Mouse (Mus musculus) limb, embryonic 12.5 days (tissue): ENCODE data around the gene Fancc. TPM values are rescaled to one million over a fixed set of nuclear protein-coding genes. Genes with fewer than 3 reads are reported as not detected.
"Not testable (repeated sequence)": the region's sequence is repeated elsewhere in the genome, so short reads cannot be mapped to it uniquely, and the experiment has no call there.

Experiments
- ATAC-seq: fragments of 200-750 bp; cut with Nextera tagmentation; 2 replicates; pipeline ENCODE4 v1.8.0; 2017; ENCODE audit warnings: low read depth, moderate TSS enrichment; ENCODE audit not compliant: insufficient number of reproducible peaks, insufficient read depth, low FRiP score, low TSS enrichment
- H3K27ac ChIP-seq: fragments of 300-500 bp; sonication (generic); 2 replicates; pipeline ENCODE4 v1.5.1; 2016; ENCODE audit warnings: mild to moderate bottlenecking, moderate library complexity
- H3K27me3 ChIP-seq: fragments of 300-500 bp; sonication (generic); 2 replicates; pipeline ENCODE4 v1.6.1; 2016; ENCODE audit warnings: mild to moderate bottlenecking, moderate library complexity
- H3K36me3 ChIP-seq: fragments of 300-500 bp; sonication (generic); 2 replicates; pipeline ENCODE4 v1.6.1; 2016; ENCODE audit warnings: mild to moderate bottlenecking, moderate library complexity
- H3K4me1 ChIP-seq: fragments of 300-500 bp; sonication (generic); replicated peaks from 2 replicates; pipeline ENCODE4 v1.6.1; 2016
- H3K4me2 ChIP-seq: fragments of 300-500 bp; sonication (generic); 2 replicates; pipeline ENCODE4 v1.6.1; 2016; ENCODE audit warnings: mild to moderate bottlenecking, moderate library complexity
- H3K4me3 ChIP-seq: fragments of 300-500 bp; sonication (generic); replicated peaks from 2 replicates; pipeline ENCODE4 v1.5.1; 2016; ENCODE audit warnings: mild to moderate bottlenecking
- H3K9ac ChIP-seq: fragments of 300-500 bp; sonication (generic); replicated peaks from 2 replicates; pipeline ENCODE4 v1.6.1; 2016; ENCODE audit warnings: mild to moderate bottlenecking, moderate library complexity
- H3K9me3 ChIP-seq: fragments of 300-500 bp; sonication (generic); 2 replicates; pipeline ENCODE4 v1.6.1; 2016; ENCODE audit warnings: mild to moderate bottlenecking, moderate library complexity
- WGBS: fragments of 180-500 bp; shearing (Covaris S2); methylation state at CpG from one replicate; pipeline ENCODE4 v1.1.7; 2016; 5-methylcytosine and 5-hydroxymethylcytosine counted together
- polyA plus RNA-seq: library from polyadenylated mRNA; unstranded; fragments of >200 nt; fragmentation: Nextera tagmentation; extraction: Ambion mirVana; gene quantifications from 2 replicates; pipeline ENCODE4 v1.2.1, GENCODE M21; 2016

Gene Fancc
- polyA plus RNA-seq, 1 experiment from 2014 or later: 28.5 TPM

- ATAC-seq: no peak
- Histone ChIP-seq H3K27me3 (no peaks in the 10 kb centered on the region), H3K4me2 (no peak overlapping the region), H3K4me3 (no peak overlapping the region), H3K9me3 (no peaks in the 10 kb centered on the region), H3K9ac (no peak overlapping the region), H3K4me1 (peaks cover 73% of the 10 kb centered on the region), H3K27ac (no peak overlapping the region), H3K36me3 (no peaks in the 10 kb centered on the region; the same call in 1 of the 2 replicates)
- WGBS: 87% methylated on average over 2 of the region's 2 CpGs
Observed at GRCm38 (mm10) chr13:63326015-63326414, 171.1 kb downstream of the Fancc start.

DNA sequence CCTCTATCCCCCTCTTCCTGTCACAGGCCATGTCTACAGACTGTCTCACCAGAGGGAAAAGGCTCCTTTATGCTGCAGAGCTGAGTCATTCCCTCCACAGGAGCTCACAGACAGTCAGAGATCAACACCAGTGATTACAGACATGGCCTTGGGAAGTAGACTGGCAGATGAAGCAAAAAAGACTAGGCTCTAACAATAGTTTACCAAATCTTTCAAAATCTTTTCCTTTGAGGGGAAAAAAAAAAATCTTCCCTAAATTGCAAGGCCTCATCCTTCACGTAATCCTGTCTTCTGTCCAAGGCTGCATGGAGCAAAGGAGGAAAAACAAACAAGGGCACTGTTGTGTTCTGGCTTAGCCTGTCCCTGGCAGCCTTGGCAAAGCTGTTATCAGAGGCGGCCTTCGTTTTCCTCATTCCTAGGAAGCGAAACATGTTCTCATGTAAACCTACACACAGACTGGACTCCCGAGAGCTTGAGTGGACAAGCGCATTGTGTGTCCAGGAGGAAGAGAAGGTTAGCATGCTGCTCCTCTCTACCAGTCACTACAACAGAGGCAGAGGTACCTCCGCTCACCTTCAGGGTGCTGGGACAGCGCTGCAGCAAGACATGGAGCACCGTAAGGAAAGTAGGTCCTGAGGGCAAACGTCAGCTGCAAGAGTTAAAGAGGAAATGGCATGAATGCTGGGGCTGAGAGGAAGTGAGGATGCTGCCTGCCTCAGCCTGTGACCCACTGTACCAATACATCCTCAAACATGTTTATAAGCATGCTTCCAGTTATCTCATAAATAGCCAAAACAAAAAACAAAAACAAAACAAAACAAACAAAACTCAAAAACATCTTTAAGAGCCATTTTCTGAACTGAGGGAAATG, 171.9 kb downstream of the Fancc start:
- WGBS: 74% methylated on average over 10 of the region's 10 CpGs
- H3K4me1 ChIP-seq: peaks cover 65% of the 10 kb centered on the region
- no peak overlapping the region for H3K9ac ChIP-seq
- H3K4me2 ChIP-seq: no peak overlapping the region
- H3K27ac ChIP-seq: peak overlapping the region; percentile 87
- no peak for ATAC-seq
- peaks cover 6% of the 10 kb centered on the region; the same call in 1 of the 2 replicates for H3K36me3 ChIP-seq
- H3K4me3 ChIP-seq: no peak overlapping the region
- no peaks in the 10 kb centered on the region for H3K27me3 ChIP-seq
- no peaks in the 10 kb centered on the region for H3K9me3 ChIP-seq

- Histone ChIP-seq H3K9ac (no peak overlapping the region), H3K27ac (peak overlapping the region; percentile 87), H3K4me2 (no peak overlapping the region), H3K9me3 (no peaks in the 10 kb centered on the region), H3K27me3 (no peaks in the 10 kb centered on the region), H3K36me3 (peaks cover 6% of the 10 kb centered on the region; the same call in 1 of the 2 replicates), H3K4me3 (no peak overlapping the region), H3K4me1 (peaks cover 56% of the 10 kb centered on the region)
- 65% methylated on average over 3 of the region's 3 CpGs for WGBS
- ATAC-seq: no peak
Observed at GRCm38 (mm10) chr13:63324311-63324710, 172.8 kb downstream of the Fancc start.

- H3K36me3 ChIP-seq: peaks cover 6% of the 10 kb centered on the region; the same call in 1 of the 2 replicates
- no peak for ATAC-seq
Observed at GRCm38 (mm10) chr13:63323286-63324075, 173.6 kb downstream of the Fancc start.

GRCm38 (mm10) chr13:63322756-63323155, 174.3 kb downstream of the Fancc start:
- 90% methylated on average over 6 of the region's 6 CpGs for WGBS
- ATAC-seq: no peak
- peaks cover 53% of the 10 kb centered on the region for H3K4me1 ChIP-seq
- no peaks in the 10 kb centered on the region for H3K9me3 ChIP-seq
- no peak overlapping the region for H3K9ac ChIP-seq
- H3K36me3 ChIP-seq: peaks cover 6% of the 10 kb centered on the region; the same call in 1 of the 2 replicates
- H3K27ac ChIP-seq: peak overlapping the region; percentile 87
- no peaks in the 10 kb centered on the region for H3K27me3 ChIP-seq
- H3K4me2 ChIP-seq: no peak overlapping the region
- no peak overlapping the region for H3K4me3 ChIP-seq

More at GRCm38 (mm10) chr13:63323286-63324075, 173.6 kb downstream of the Fancc start:
- Histone ChIP-seq H3K27me3 (no peaks in the 10 kb centered on the region), H3K4me2 (no peak overlapping the region), H3K4me3 (no peak overlapping the region), H3K9ac (no peak overlapping the region), H3K4me1 (peaks cover 52% of the 10 kb centered on the region), H3K27ac (peak overlapping the region; percentile 87), H3K9me3 (no peaks in the 10 kb centered on the region)
- WGBS: 75% methylated on average over 9 of the region's 9 CpGs

DNA sequence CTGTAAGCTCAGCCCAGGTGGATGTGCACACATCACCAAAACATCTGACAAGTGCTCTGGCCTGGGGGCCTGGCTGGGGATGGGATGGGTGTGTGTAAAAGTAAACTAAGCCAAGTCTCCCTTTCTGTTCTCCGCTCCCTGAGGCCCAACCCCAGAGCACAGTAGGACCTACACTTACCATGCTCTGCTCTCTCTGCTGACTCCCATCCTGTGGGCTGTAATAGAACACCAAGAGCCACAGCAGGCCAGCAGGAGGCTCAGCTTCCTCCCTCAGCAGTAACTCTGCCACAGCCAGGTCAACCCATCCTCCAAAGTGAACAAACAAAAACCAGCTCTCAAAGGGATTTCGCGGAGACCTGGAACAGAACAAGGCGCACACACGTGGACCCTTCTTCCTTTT, 175.4 kb downstream of the Fancc start:
- no peak for ATAC-seq
- Histone ChIP-seq H3K4me1 (peaks cover 59% of the 10 kb centered on the region), H3K9ac (no peak overlapping the region), H3K36me3 (peaks cover 12% of the 10 kb centered on the region), H3K4me3 (no peak overlapping the region), H3K27ac (peak overlapping the region; percentile 41; the same call in 1 of the 2 replicates), H3K27me3 (no peaks in the 10 kb centered on the region), H3K9me3 (no peaks in the 10 kb centered on the region), H3K4me2 (no peak overlapping the region)
- WGBS: 72% methylated on average over 5 of the region's 5 CpGs

DNA sequence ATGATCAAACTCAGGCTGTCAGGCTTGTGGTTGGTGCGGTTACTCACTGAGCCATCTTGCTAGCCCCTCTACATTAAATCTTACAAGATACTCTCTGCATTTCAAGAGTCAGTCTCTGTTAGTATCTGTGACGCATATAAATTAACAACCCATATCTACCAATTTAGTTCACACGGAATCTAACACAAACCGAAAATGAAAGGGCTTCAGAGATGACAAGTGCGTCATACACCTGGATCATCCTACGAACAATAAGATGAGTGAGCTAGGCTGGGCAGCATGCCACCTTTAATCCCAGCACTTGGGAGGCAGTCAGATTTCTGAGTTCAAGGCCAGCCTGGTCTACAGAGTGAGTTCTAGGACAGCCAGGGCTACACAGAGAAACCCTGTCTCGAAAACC, 177.3 kb downstream of the Fancc start:
- no peak overlapping the region for H3K27ac ChIP-seq
- H3K4me3 ChIP-seq: no peak overlapping the region
- H3K9ac ChIP-seq: no peak overlapping the region
- no peak overlapping the region for H3K4me2 ChIP-seq
- no peak for ATAC-seq
- H3K9me3 ChIP-seq: no peaks in the 10 kb centered on the region
- 96% methylated on average over 7 of the region's 7 CpGs for WGBS
- peaks cover 20% of the 10 kb centered on the region for H3K36me3 ChIP-seq
- H3K27me3 ChIP-seq: no peaks in the 10 kb centered on the region
- H3K4me1 ChIP-seq: peaks cover 50% of the 10 kb centered on the region

- Histone ChIP-seq H3K9me3 (no peaks in the 10 kb centered on the region), H3K27ac (peak overlapping the region; percentile 75), H3K9ac (no peak overlapping the region), H3K4me1 (peaks cover 41% of the 10 kb centered on the region), H3K36me3 (peaks cover 26% of the 10 kb centered on the region), H3K4me2 (no peak overlapping the region), H3K4me3 (no peak overlapping the region), H3K27me3 (no peaks in the 10 kb centered on the region)
- ATAC-seq: no peak
- 47% methylated on average over 7 of the region's 7 CpGs for WGBS
Observed at GRCm38 (mm10) chr13:63317681-63318104, 179.4 kb downstream of the Fancc start.

GRCm38 (mm10) chr13:63316407-63316806, 180.7 kb downstream of the Fancc start:
- no peaks in the 10 kb centered on the region for H3K27me3 ChIP-seq
- 89% methylated on average over 5 of the region's 5 CpGs for WGBS
- H3K4me3 ChIP-seq: no peak overlapping the region
- H3K9ac ChIP-seq: no peak overlapping the region
- H3K36me3 ChIP-seq: peaks cover 38% of the 10 kb centered on the region
- ATAC-seq: no peak
- H3K4me2 ChIP-seq: no peak overlapping the region
- H3K27ac ChIP-seq: no peak overlapping the region
- H3K9me3 ChIP-seq: no peaks in the 10 kb centered on the region
- H3K4me1 ChIP-seq: peaks cover 29% of the 10 kb centered on the region

GRCm38 (mm10) chr13:63315777-63316176, 181.3 kb downstream of the Fancc start:
- no peaks in the 10 kb centered on the region for H3K9me3 ChIP-seq
- no peak overlapping the region for H3K27ac ChIP-seq
- H3K4me1 ChIP-seq: peaks cover 27% of the 10 kb centered on the region
- H3K27me3 ChIP-seq: no peaks in the 10 kb centered on the region
- H3K4me3 ChIP-seq: no peak overlapping the region
- no peak overlapping the region for H3K4me2 ChIP-seq
- peaks cover 36% of the 10 kb centered on the region for H3K36me3 ChIP-seq
- no peak overlapping the region for H3K9ac ChIP-seq
- no peak for ATAC-seq
- WGBS: 88% methylated on average over 6 of the region's 6 CpGs

DNA sequence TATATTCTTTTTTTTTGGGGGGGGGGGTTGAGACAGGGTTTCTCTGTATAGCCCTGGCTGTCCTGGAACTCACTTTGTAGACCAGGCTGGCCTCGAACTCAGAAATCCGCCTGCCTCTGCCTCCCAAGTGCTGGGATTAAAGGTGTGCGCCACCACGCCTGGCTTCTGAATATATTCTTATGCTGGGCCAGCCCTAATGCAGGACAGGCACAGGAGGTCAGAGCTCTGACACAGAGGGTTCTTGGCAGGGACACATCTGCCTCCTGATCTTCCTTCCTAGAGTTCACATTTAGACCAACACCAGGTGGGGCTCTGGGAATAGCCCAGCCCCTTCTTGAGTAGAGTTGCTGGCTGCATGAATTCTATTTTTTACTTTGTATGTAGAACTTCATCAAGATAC, 182.0 kb downstream of the Fancc start:
- not testable (repeated sequence) for H3K27me3 ChIP-seq, H3K9me3 ChIP-seq, ATAC-seq, H3K9ac ChIP-seq, H3K27ac ChIP-seq, H3K4me3 ChIP-seq, H3K4me2 ChIP-seq
- Histone ChIP-seq H3K36me3 (peaks cover 32% of the 10 kb centered on the region), H3K4me1 (peaks cover 27% of the 10 kb centered on the region)
- WGBS: 88% methylated on average over 4 of the region's 4 CpGs
